Mouse (Mus musculus) liver, adult 2 months (tissue): Measurements from ENCODE around the gene Hist1h3b.

Source experiments
- CTCF ChIP-seq: fragments of 200-500 bp; IDR thresholded peaks from 2 replicates; pipeline ENCODE4 v1.5.1; 2011; ENCODE audit warnings: low read depth, low read length, control low read depth
- POLR2A ChIP-seq: fragments of 200-500 bp; IDR thresholded peaks from 2 replicates; pipeline ENCODE4 v1.6.1; 2011; ENCODE audit warnings: low read length, control low read depth; ENCODE audit not compliant: insufficient read depth; ENCODE audit errors: extremely low read depth

DNA sequence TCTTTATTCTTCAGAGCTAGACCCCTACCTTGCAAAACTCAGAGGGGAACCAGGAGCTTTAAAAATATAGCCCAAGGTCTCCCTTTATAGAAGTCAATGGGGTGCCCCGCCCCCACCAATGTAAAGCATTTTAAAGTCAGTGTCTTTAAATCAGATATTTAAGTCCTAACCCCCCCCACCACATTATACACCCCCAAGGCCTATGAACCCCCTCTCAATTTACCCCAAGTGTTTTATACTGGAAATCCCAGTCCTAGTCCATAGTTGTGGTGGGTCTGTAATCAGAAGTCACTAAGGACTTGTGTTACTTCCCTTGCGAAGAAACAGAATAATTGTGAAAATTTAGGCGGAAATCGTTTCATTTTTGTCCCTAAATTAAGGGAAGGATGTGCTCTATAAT lies 14.0 kb upstream of the Hist1h3b start:
- TF ChIP-seq CTCF: no peak
- TF ChIP-seq POLR2A: no peak
